Mouse (Mus musculus) cerebellum, adult 2 months (tissue): ENCODE results near the gene Msmo1.

ENCODE experiments used
- CTCF ChIP-seq: fragments of 200-500 bp; IDR thresholded peaks from 2 replicates; pipeline ENCODE4 v1.5.1; 2011; ENCODE audit warnings: low read depth, mild to moderate bottlenecking, control low read depth, low read length, moderate library complexity, borderline replicate concordance; ENCODE audit not compliant: insufficient read depth
- POLR2A ChIP-seq: fragments of 200-500 bp; IDR thresholded peaks from 2 replicates; pipeline ENCODE4 v1.6.1; 2011; ENCODE audit warnings: low read length, control low read depth, borderline replicate concordance; ENCODE audit not compliant: insufficient read depth

- TF ChIP-seq CTCF (no peak), POLR2A (no peak)
Observed at GRCm38 (mm10) chr8:64746215-64747058, 12.8 kb upstream of the Msmo1 start.
